Mouse (Mus musculus): ENCODE measurements at regions not wholly inside any gene's neighbourhood (a gene's known extent, or its start where the extent isn't known, plus 50 kb on each side); places are given as distances from the start of the nearest gene placed in this dataset.

DNA sequence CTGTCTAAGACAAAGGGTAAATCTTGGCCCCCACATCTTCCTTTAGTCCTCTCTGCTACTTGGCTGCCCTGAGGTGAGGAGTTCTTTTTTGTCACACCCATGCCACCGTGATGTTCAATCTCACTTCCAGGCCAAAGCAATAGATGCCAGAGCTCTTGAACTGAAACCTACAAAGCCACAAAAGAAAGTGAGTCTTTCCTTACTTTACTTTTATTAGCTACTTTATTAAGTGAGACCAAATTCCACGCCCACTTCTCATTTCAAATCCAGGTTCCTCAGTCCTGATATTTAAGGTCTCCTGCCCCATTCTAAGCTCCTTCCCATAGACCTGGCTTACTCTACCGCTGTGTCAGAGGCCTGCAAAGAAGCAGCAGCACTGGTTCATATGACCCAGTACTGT, 102.5 kb upstream of the Cpsf6 start:
- no peak overlapping the region for H3K27ac ChIP-seq (ENCODE audit: low read length)
- H3K9me3 ChIP-seq (ENCODE audit: control insufficient read depth, low read length): no peaks in the 10 kb centered on the region
- H3K9ac ChIP-seq (ENCODE audit: low read depth, low read length): no peak overlapping the region
- ATAC-seq: no peak
- no peak overlapping the region for H3K4me2 ChIP-seq (ENCODE audit: low read depth, low read length)
- no peaks in the 10 kb centered on the region for H3K4me1 ChIP-seq (ENCODE audit: control insufficient read depth, insufficient read depth, low read length)
- no peaks in the 10 kb centered on the region for H3K36me3 ChIP-seq (ENCODE audit: control insufficient read depth, insufficient read depth, low read length)
- H3K4me3 ChIP-seq (ENCODE audit: low read length): no peak overlapping the region
- H3K27me3 ChIP-seq (replicated peaks; ENCODE audit: control insufficient read depth, insufficient read depth, low read length): no peaks in the 10 kb centered on the region
- 84% methylated on average over 3 of the region's 3 CpGs for WGBS

DNA sequence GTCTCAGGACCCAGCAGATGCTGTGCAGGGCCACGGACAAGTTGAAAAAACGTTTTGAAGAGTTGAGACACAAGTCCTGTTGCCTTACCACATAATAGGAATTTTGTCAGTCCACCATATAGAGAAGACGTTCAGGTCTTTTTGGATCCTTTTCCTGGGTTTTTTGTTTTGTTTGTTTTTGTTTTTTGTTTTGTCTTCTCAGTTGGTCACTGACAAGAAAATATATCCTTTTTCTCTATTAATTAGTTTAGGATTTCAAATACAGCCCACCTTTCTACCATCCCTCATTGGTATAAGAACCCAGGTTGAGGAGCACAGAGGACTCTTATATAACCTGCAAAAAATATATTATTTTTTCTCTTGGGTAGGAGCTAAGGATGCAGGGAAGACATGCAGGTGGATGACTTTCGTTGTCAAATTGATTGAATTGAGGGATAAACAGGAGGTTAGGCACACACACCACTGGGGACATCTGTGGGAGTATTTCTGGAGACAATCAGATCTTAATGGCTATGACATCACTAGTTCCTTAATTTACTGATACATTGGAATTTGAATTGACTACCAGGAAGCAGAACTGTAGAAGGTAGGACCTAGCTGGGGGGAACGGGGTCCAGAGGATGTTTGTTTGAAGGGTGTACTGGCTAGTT, 101.7 kb upstream of the Cpsf6 start:
- no peak for ATAC-seq
- WGBS: 77% methylated on average over 5 of the region's 5 CpGs
- Histone ChIP-seq H3K4me3 (ENCODE audit: low read length) (no peak overlapping the region), H3K36me3 (ENCODE audit: control insufficient read depth, insufficient read depth, low read length) (no peaks in the 10 kb centered on the region), H3K27ac (ENCODE audit: low read length) (no peak overlapping the region), H3K4me2 (ENCODE audit: low read depth, low read length) (no peak overlapping the region), H3K9me3 (ENCODE audit: control insufficient read depth, low read length) (no peaks in the 10 kb centered on the region), H3K4me1 (ENCODE audit: control insufficient read depth, insufficient read depth, low read length) (no peaks in the 10 kb centered on the region), H3K9ac (ENCODE audit: low read depth, low read length) (no peak overlapping the region), H3K27me3 (replicated peaks; ENCODE audit: control insufficient read depth, insufficient read depth, low read length) (no peaks in the 10 kb centered on the region)

DNA sequence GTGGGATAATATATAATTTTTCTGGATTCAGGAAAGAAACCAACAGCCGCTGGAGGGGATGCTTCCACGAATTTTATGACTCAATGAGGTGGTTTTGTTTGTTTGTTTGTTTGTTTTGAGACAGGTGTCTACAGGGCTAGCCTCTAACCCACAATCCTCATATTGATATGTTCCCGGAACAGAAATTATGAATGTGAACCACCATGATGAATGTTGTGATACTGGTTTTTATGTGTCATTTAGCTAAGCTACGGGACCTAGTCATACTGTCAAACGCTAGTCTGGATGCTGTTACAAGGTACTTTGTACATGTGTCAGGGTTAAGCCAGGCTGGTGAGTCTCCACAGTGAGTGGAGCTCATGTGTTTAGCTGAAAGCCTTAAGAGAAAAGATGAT, 100.6 kb upstream of the Cpsf6 start:
- no peaks in the 10 kb centered on the region for H3K4me1 ChIP-seq (ENCODE audit: control insufficient read depth, insufficient read depth, low read length)
- no peak overlapping the region for H3K9ac ChIP-seq (ENCODE audit: low read depth, low read length)
- no peaks in the 10 kb centered on the region for H3K9me3 ChIP-seq (ENCODE audit: control insufficient read depth, low read length)
- WGBS: 86% methylated on average over 5 of the region's 5 CpGs
- no peaks in the 10 kb centered on the region for H3K27me3 ChIP-seq (replicated peaks; ENCODE audit: control insufficient read depth, insufficient read depth, low read length)
- no peak overlapping the region for H3K27ac ChIP-seq (ENCODE audit: low read length)
- H3K4me3 ChIP-seq (ENCODE audit: low read length): no peak overlapping the region
- H3K4me2 ChIP-seq (ENCODE audit: low read depth, low read length): no peak overlapping the region
- no peaks in the 10 kb centered on the region for H3K36me3 ChIP-seq (ENCODE audit: control insufficient read depth, insufficient read depth, low read length)
- no peak for ATAC-seq

DNA sequence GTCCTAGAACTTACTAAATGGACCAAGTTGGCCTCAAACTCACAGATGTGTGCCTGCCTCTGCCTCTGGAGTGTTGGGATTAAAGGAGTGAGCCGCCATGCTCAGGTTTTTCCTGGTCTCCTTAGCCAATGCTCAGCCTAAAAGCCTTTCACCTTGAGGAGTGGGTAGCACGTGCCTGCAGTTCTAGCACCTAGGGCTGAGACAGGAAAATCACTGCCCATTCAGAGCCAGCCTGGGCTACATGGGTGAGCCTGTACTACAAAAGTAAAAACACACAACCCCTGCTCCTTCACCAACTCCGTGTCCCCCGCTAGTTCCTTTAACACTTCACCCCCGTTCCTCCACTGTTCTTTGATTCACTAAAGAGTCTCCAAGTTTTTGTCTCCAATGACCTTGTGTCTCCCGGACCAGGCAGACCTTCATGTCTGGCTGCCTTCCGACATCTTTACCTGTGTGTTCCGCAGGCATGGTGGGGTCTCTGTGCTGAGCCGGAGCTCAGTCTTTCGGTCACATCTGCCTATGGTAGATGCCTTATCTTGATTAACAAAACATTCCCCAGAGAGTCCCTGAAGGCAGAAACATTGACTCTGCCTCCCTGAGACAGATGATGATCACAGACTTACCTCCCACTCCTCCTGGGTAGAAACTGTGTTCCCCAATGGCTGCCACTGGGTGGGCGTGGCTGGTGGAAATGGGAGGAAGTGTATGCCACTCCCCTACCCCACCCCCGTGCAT, 100.1 kb upstream of the Cpsf6 start:
- no peak overlapping the region for H3K27ac ChIP-seq (ENCODE audit: low read length)
- H3K27me3 ChIP-seq (replicated peaks; ENCODE audit: control insufficient read depth, insufficient read depth, low read length): no peaks in the 10 kb centered on the region
- WGBS: 89% methylated on average over 12 of the region's 12 CpGs
- H3K4me3 ChIP-seq (ENCODE audit: low read length): no peak overlapping the region
- H3K9me3 ChIP-seq (ENCODE audit: control insufficient read depth, low read length): no peaks in the 10 kb centered on the region
- no peaks in the 10 kb centered on the region for H3K36me3 ChIP-seq (ENCODE audit: control insufficient read depth, insufficient read depth, low read length)
- ATAC-seq: no peak
- H3K4me2 ChIP-seq (ENCODE audit: low read depth, low read length): no peak overlapping the region
- no peak overlapping the region for H3K9ac ChIP-seq (ENCODE audit: low read depth, low read length)
- no peaks in the 10 kb centered on the region for H3K4me1 ChIP-seq (ENCODE audit: control insufficient read depth, insufficient read depth, low read length)

DNA sequence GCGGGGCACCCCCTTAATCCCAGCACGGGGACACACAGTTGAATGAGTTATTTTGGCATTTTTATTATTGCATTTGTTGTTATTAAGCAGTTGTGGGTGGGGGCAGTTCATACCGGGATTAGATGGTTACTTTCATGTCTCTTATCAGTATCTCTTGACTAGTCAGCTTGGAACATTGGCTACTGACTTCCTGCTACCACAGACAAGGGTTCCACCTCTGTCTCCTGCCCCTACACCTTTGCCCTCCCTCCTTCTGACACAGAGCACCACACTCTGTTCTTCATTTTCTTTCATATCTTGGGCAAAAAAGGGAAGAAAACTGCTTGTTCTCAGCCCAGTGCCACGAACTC, 99.1 kb upstream of the Cpsf6 start:
- no peak for ATAC-seq
- Histone ChIP-seq H3K36me3 (ENCODE audit: control insufficient read depth, insufficient read depth, low read length) (no peaks in the 10 kb centered on the region), H3K4me2 (ENCODE audit: low read depth, low read length) (no peak overlapping the region), H3K27me3 (replicated peaks; ENCODE audit: control insufficient read depth, insufficient read depth, low read length) (no peaks in the 10 kb centered on the region), H3K9me3 (ENCODE audit: control insufficient read depth, low read length) (0 out of 2 replicates have a peak, but pooled peaks cover 1% of the 10 kb centered on the region), H3K4me3 (ENCODE audit: low read length) (no peak overlapping the region), H3K4me1 (ENCODE audit: control insufficient read depth, insufficient read depth, low read length) (no peaks in the 10 kb centered on the region), H3K9ac (ENCODE audit: low read depth, low read length) (no peak overlapping the region), H3K27ac (ENCODE audit: low read length) (no peak overlapping the region)
- WGBS: 74% methylated on average over 4 of the region's 4 CpGs

DNA sequence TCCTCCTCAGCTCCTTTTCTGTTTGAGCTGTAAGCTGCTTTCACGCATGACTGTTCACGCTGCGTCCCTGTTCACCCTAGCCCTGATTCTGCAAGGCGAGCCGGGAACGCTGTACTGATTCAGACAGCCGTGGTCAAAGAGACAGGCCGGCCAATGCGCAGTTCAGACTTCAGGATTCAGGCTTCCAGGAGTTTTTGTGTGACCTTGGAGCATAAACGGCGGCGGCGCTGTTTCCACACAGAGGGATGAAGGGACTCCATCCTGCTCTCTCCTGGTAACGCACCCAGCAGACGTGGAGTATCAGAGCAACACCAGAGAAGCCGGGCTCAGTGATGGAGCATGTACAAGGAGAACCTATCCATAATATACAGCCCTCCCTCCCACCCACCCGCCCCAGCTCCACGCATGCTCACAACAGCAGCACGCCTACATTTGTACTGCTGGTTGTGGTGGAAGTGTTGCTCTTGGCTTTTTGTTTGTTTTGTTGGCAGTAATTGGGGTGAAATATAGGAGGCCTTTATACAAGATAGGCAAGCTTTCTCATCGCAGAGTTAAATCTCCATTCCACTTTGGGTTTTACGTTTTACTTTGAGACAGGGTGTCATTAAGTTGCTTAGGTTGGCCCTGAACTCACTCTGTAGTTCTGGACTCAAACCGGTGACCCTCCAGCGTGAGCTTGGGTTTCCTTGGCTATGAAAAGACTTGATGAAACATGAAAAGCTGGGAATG, 98.6 kb upstream of the Cpsf6 start:
- no peak overlapping the region for H3K27ac ChIP-seq (ENCODE audit: low read length)
- 81% methylated on average over 23 of the region's 23 CpGs for WGBS
- H3K9me3 ChIP-seq (ENCODE audit: control insufficient read depth, low read length): 0 out of 2 replicates have a peak, but pooled peaks cover 4% of the 10 kb centered on the region
- no peak overlapping the region for H3K4me2 ChIP-seq (ENCODE audit: low read depth, low read length)
- no peak overlapping the region for H3K4me3 ChIP-seq (ENCODE audit: low read length)
- H3K27me3 ChIP-seq (replicated peaks; ENCODE audit: control insufficient read depth, insufficient read depth, low read length): no peaks in the 10 kb centered on the region
- no peaks in the 10 kb centered on the region for H3K36me3 ChIP-seq (ENCODE audit: control insufficient read depth, insufficient read depth, low read length)
- H3K4me1 ChIP-seq (ENCODE audit: control insufficient read depth, insufficient read depth, low read length): no peaks in the 10 kb centered on the region
- ATAC-seq: no peak
- H3K9ac ChIP-seq (ENCODE audit: low read depth, low read length): no peak overlapping the region

DNA sequence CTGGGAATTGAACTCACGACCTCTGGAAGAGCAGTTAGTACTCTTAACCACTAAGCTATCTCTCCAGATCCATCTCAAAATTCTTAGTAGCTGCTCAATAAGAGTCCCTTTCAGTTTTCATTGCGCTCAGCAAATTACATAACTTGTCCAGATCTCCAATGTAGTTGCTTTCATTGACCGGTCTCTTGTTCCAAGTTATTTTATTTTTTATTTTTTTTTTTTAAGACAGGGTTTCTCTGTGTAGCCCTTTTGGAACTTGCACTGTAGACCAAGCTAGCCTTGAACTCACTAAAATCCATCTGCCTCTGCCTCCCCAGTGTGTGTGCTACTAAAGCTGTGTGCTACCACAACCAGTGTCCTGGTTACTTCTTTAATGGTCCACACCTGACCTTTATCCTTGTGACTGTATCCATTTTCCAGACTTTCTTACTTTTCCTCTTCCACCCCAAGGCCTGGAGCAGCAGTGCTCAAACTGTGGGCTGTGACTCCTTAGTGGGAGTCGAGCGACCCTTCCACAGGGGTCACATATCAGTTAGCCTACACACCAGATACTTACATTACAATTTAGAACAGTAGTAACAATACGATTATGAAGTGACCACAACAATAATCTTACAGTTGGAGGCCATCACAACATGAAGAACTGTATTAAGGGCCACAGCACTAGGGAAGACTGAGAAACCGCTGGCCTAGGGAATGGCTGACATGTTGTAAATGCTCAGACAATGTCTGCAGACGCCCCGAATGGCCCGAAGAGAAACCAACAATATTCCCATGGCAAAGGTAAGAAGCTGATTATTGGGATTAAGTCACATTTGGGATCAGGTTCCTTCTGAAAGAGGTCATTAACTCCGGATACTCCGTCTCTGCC, 97.8 kb upstream of the Cpsf6 start:
- WGBS: 88% methylated on average over 12 of the region's 12 CpGs
- no peak overlapping the region for H3K4me3 ChIP-seq (ENCODE audit: low read length)
- no peak for ATAC-seq
- H3K9ac ChIP-seq (ENCODE audit: low read depth, low read length): no peak overlapping the region
- no peaks in the 10 kb centered on the region for H3K27me3 ChIP-seq (replicated peaks; ENCODE audit: control insufficient read depth, insufficient read depth, low read length)
- H3K9me3 ChIP-seq (ENCODE audit: control insufficient read depth, low read length): 0 out of 2 replicates have a peak, but pooled peaks cover 4% of the 10 kb centered on the region
- H3K27ac ChIP-seq (ENCODE audit: low read length): no peak overlapping the region
- no peaks in the 10 kb centered on the region for H3K4me1 ChIP-seq (ENCODE audit: control insufficient read depth, insufficient read depth, low read length)
- no peak overlapping the region for H3K4me2 ChIP-seq (ENCODE audit: low read depth, low read length)
- no peaks in the 10 kb centered on the region for H3K36me3 ChIP-seq (ENCODE audit: control insufficient read depth, insufficient read depth, low read length)

DNA sequence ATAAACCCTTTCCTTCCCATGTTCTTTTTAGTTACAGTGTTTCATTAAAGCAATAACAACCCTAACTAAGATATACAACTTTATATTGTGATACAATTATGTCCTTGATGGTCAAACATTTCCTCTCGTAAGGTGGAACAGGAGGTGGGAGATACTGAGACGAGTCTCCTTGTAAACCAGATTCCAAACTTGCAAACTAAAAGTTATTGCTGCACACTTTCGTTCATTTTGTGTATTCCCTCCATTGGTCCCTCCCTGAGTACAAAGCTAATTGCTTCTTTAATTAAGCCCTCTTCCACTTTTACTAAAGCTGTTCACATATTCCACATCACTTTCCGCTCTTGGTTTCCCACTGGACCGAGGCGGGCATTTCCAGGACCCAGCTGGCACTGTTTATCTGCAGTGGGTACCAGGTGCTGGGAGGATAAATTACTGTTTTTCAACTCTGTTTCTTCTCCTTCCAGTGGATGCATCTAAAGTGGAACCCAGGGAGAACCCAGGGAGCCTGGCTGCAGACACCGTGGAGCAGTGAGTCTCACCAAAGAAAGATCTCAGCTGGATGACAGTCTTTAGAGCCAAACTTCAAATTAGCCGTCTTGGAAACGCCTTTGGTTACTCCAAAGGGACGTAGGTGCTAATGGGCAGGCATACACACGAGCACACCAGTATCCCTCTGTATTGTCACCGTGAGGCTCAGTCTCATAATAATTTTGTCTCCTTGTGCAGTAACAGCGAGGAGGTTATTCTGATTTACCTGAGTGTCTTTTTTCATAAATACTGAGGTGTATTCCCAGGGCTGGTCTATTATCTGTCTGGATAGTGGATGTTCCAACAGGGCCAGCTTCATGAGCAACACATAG, 95.5 kb upstream of the Cpsf6 start:
- Histone ChIP-seq H3K4me2 (ENCODE audit: low read depth, low read length) (no peak overlapping the region), H3K36me3 (ENCODE audit: control insufficient read depth, insufficient read depth, low read length) (no peaks in the 10 kb centered on the region), H3K9me3 (ENCODE audit: control insufficient read depth, low read length) (0 out of 2 replicates have a peak, but pooled peaks cover 4% of the 10 kb centered on the region), H3K4me3 (ENCODE audit: low read length) (no peak overlapping the region), H3K9ac (ENCODE audit: low read depth, low read length) (no peak overlapping the region), H3K4me1 (ENCODE audit: control insufficient read depth, insufficient read depth, low read length) (peaks cover 5% of the 10 kb centered on the region), H3K27me3 (replicated peaks; ENCODE audit: control insufficient read depth, insufficient read depth, low read length) (no peaks in the 10 kb centered on the region), H3K27ac (ENCODE audit: low read length) (no peak overlapping the region)
- WGBS: 88% methylated on average over 13 of the region's 13 CpGs
- no peak for ATAC-seq

Measured in intestine, embryonic 16.5 days (tissue).